Mouse (Mus musculus) heart, adult 9 months (tissue): Measurements from ENCODE around the gene Csrp1.

ENCODE experiments used
- DNase-seq, 2 experiments: peaks; one replicate each; pipeline ENCODE4 v3.0.0; 2022; ENCODE audit warnings: low spot score in 2 of 2

Gene Csrp1

DNA sequence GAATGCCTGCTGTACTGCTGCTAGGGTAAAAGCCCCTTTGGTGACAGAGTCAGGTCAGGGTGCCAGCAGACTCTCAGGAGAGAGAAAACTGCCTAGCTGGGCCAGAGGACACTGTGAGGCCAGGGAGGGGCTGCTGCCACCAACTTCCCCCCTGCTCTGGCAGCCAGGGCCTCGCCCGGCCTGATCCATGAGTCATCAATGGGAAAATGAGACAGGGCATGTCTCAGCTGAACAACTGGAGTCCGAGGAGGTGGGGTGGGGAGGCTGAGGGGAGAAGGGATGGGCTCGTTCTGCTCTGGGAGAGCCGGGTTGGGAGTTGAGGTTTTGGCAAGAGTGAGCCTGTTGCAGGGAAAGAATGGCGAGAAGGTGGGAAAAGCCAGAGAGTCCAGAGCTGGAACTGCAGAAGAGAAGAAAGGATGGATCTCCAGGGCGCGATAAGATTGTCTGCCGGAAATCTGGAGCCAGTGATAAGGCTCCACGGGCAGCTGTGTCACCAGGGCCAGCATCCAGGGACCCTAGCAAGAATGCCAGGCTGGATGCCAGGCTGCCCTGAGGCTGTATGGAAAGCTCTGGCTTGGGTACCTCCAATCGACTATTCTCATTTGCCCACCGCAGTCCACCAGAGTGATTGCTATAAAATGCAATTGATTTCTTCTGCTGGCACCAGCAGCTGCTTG lies 51.2 kb downstream of the Csrp1 start:
- DNase-seq: peak; percentile 64 to 72

DNA sequence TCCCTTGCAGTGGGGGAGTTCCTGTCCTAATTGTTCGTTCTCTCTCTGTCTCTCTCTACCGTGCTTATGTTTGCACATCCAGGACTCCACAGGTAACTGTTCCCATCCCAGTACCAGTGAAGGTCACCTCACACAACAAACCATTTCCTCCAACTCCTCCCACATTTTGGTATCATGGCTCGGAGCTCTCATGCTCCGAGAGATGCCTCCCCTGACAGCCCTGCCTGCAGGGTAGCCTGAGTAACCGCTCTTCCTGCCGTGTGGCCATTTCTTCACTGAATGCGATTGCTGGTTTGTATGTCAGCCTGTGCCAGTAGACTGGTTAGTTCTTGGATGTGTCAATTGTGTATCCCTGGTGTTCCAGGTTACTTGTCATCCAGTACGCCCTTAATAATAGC lies 51.7 kb downstream of the Csrp1 start:
- no peak for DNase-seq

DNA sequence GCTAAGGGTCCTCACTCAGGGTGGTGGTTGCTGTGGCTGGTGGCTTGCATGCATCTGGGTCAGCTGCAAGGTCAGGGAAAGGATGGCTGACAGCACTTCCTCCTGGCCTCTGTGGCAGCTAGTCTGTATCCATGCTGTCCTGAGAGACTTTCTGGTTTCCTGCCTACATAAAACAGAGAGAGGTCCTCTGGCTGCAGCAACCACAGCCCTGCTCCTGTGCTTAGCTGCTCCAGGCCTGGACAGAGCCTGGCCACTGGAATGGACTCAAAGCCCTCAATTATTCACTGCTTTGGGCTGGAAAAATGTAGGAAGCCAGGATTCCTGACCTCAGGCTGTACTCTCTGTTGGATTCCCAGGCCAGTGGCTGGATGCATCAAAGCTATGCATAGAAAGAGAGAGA lies 56.7 kb downstream of the Csrp1 start:
- peak; percentile 31 to 56 for DNase-seq

DNA sequence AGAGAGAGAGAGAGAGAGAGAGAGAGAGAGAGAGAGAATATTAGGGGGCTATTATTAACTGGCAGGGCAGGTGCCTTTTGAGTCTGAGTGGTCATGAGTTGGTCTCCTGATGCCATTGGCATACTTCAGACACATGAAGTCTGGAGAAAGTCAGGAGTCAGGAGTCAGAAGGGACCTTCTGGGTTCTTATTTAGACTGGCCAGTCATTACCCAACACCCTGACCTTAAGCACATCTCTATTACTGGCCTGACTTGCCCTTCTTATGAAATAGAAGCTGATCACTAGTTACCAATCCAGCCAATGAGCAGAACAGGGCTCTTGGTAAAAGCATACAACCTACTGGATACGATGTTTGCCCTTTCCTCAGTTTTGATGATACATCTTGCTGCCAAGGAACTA lies 57.2 kb downstream of the Csrp1 start:
- DNase-seq: no peak

DNA sequence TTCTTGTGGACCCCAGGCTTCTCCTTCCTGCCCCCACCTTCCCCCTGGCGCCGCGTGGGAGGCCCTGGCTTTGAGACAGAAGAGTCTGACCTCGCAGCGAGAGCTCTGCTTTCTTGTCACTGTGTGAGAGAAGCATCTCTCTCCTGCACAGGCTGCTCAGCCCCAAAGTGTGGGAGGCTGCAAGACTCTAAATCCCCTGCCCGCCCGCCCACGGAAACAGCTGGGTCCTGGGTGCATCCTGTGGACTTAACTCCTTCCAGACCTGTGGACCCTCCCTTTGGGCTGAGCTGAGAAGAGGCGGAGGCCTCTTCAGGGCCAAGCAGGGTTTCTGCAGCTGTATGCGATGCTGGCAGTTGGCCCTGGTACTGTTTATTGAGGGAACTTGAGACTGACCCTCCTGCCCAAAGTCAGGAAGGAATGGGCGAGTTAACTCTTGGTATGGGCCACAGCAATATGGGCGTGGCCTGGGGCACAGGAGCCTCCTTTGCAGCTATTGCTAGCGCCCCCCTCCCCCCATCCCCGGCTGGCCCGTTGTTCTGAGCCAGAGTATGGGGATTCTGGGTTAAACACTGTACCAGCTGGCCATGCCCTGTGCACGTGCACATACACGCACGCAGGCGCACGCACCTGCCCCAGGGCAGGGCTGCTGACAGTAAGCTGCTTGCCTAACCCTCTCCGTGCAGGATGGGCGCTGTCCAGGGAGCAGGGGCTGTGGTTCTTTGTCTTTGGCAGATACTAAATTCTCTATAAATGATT lies 59.1 kb downstream of the Csrp1 start, which contains the start of gene Tnni1:
Gene Tnni1 (plus strand): TSS at position 655 of the 756 bp plus-strand sequence.
- peak in 1 of 2 experiments; percentile 43 for DNase-seq

DNA sequence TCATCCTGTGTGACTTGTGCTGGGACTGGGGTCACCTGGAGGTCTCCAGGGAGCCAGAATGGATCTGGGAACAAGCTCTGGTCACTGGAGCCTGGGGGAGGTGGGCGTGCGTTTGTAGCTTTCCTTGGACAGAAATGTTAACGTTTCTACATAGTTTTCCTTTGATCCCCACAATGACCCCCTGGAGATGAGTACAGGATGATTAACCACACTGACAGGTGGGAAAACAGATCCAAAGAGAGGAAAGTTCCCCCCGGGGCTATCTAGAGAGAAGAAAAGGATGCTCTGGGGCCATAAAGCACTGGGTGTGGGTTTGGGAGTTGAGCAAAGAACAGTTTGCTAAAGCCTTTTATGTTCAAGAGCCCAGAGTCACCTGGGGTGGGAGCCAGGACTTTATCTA lies 60.8 kb downstream of the Csrp1 start:
- no peak for DNase-seq

DNA sequence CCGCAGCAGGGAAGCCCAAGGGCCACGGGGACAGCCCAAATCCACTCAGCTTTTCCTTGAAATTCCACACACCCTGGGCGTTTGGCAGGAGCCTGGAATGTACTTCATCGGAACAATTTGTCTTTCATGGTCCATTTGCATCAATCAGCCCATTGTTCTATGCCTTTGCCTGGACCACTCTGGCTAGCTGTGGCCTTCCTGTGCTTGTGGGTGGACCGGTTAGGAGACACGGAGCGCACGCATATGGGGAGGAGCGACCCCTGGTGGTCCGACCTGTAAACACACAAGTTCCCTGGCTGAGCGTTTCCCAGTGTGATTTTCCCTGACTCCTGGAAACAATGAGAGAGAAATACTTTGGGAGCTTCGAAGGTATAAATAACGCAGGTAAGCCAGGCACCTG lies 61.4 kb downstream of the Csrp1 start:
- peak; percentile 68 to 74 for DNase-seq

DNA sequence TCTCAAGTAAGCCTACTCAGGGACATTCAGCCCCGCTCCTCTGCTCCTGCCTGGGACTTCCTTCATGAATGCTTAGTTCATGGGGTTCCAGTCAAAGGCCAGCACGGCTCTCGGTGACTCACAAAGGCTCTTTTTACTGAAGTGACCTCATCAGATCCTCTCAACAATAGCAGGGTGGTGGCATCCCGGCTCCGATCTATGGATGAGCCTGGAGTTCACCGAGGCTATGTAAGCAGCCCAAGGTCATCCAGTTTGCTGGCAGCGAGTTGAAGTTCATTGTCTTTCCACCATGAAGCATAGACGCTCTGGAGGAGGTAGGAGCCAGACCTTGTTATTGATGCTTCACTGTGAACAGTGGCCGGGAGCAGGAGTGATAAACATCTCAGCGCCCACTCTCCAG lies 63.0 kb downstream of the Csrp1 start:
- DNase-seq: no peak

DNA sequence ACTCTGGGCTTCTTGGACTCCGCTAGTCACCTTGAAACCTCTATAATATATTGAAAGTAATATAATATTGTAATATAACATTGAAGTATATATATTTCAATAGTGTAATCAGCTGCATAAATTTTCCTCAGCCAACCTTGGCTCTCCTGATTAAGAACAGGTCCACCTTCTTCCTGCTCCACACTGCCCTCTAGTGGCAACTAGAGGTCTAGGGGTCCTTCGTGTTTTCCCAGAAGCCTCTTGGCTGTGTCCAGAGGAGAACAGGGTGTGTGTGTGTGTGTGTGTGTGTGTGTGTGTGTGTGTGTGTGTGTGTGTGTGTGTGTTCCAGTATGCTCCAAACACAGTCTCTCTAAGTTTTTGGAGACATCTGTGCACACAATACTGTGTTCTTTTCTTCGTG lies 67.9 kb downstream of the Csrp1 start:
- peak; percentile 59 to 66 for DNase-seq

DNA sequence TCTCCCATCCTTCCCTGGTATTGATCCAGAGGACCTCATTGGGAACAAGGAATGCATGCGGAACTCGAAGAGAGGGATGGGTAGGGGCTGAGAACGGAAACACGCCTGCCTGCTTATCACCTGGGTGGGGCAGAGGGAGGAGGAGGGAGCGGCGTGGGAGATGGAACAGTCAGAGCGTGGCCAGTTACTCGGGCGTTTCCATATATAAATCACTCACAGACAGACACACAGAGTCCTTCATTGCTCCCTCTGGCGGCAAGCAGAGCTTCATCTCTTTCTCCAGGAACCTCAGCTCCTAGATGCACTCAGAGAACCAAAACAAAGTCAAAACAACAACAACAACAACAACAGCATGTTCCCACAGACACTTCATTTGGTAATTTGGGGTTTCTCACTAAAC lies 68.8 kb downstream of the Csrp1 start:
- DNase-seq: no peak

DNA sequence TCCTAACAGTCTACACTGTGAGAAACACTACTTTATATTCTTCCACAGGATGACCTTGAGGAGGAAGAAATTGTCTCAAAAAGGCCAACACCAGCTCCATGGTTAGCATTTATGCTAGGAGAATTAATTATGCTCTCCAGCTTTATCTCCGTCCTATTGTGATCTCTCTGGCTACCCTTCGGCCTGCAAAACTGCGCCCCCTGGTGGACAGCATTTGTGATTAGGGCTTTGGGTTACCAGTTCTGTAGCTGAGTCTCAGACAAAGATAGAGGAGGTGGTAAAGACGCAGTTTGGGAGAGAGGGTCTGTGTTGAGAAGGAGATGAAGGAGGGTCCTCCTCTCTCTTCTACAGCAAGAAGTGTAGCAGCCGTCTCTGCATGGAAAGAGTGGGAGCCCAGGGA lies 70.0 kb downstream of the Csrp1 start:
- DNase-seq: peak in 1 of 2 experiments; percentile 41

DNA sequence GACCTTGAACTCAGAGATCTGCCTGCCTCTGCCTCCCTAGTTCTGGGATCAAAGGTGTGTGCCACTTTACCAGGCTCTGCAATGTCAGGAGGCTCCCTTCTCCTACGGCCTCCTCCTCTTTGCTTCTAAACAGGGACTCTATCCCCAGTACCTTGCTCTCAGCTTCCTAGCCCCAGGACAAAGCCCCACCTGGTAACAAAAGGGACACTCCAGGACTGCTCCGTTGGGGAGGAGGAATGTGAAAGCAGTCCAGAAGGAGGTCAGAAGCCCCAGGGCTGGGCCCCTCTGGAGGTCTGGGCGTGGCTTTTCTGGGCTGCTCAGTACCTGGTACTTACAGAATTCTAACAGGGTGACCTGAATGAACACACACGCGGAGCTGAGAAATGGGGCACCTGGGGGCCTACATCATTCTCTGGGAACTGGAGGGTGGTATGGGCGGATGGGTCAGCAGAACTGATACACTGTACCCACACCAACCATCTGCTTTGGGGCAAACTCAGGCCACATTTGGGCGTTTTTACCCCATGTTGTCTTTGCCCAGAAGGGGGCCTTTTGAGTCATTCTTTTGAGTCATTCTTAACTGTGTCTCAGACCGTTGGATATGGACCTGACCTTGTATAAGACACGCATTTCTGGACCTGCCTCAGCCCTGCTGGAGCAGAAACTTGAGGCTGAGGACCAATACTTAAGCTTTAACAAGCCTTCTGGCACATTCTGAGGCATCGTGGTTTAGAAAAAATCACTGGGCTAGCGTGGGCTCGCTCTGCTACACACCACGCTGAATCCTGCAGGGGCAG lies 72.5 kb downstream of the Csrp1 start:
- no peak for DNase-seq

DNA sequence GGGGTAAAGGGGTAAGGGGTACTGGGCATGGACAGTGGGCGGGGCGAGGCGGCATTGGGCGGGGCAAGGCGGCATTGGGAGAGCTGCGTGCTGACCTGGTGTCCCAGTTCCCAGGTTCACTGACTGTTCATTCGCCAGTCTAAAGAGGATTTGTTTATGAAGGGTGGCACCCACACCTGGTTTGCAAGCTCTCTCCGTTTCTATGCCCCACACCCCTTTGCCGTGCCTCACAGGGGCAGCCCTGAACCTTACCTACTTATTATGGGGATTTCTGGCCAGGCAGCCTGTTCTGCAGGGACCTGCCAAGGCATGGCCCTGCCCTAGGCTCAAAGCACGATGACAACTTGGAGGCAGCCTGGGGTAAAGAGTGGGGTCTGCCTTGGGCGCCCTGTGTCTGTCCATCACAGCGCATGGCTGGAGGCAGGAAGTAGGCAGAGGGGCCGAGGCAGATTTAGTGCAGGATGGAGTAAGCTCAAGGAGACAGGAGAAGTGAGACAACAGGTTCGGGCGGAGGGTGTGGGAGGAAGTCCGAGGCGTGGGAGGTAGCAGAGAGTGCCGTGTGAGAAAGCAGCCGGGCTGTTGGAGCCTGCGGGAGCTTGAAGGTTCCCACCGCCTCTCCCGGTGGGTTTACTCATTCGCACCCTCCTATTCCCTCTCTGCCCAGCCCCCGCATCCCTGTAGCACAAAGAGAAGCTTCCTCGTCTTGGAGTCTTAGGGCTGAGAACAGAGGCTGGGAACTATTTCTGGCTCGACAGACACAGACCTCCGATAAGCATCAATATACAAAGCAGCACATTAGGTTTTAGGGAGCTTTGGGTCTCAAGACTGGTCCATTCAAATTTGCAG lies 73.7 kb downstream of the Csrp1 start:
- DNase-seq: no peak

DNA sequence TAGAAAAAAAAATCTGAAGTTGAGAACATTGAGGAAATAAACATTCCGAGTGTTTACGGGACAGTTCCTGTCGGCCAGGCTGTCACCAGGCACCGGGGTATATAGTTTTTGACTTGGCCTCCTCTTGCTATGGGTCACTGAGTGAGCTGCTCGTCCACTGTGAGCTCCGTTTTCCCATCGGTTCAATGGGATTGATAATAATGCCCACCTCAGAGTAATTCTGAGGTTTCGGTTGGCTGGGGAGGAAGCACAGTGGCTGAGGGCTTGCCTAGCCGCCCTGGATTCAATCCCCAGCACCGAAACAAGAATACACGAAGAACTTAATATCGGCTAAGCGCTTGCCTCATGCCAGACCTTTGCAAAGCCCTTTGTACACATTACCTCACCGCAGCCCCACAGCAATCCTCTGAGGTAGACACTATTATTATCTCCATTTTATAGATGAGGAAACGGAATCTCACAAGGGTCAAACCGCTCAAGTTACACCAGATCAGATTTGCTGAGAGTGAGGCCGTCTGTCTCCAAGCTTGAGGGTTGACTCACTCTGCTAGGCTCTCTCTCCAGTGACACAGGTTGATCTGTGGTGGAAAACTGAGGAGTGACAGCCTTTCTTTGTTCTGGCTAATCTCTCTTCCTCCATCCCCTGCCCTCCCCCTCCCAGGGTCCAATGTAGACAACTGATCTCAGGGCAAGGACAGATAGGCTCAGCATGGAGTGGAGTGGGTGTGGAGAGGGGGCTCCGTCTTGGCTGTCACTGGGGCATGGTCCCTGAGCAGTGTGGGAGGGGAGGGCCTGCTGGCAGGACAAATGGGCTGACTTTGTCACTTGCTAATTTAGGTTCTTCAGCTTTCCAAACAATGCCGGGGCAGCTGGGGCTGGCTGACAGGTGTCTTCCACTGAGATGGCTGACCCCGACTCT lies 74.6 kb downstream of the Csrp1 start:
- DNase-seq: no peak

DNA sequence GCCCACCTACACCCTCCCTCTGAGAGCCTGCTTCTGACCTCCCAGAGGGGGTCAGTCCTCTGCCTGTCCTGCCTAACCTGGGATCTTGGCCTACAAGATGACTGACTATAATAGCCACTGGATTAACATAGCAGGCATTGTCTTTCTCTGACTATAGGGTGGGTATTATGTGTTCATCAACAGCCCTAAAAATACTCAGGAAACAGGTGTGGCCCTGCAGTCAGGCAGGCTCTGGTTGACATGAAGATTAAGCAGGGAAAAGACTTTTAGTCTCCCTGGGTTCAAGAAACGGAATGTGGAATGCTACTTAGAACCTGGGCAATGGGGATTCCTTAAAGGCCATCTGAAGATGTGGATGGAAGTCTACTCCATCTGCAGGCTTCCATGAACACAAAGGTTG lies 78.6 kb downstream of the Csrp1 start:
- no peak for DNase-seq

DNA sequence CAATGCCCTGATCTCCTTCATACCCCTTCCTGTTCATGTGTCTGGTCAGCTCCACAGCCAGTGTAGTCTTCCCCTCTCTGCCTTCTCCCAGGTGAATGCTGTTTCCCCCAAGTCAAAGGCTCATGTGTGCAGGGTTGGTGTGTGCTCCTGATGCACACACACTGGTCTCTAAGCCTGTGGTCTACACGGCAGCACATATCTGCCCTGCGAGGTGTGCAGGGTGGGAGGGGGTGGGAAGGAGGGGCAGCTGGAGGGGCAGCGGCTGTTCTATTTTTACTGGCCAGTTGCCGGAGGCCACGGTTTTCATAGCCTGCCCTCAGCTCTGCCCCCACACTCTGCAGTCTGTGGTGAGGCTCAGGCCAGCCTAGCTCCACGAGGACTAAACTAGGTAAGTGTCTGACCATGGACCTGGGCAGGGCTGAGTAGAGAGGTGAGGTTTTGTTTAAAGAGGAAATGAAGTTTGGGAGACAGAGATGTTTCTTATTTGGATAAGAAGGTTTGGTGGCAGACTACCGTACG lies 79.3 kb downstream of the Csrp1 start:
- DNase-seq: no peak

DNA sequence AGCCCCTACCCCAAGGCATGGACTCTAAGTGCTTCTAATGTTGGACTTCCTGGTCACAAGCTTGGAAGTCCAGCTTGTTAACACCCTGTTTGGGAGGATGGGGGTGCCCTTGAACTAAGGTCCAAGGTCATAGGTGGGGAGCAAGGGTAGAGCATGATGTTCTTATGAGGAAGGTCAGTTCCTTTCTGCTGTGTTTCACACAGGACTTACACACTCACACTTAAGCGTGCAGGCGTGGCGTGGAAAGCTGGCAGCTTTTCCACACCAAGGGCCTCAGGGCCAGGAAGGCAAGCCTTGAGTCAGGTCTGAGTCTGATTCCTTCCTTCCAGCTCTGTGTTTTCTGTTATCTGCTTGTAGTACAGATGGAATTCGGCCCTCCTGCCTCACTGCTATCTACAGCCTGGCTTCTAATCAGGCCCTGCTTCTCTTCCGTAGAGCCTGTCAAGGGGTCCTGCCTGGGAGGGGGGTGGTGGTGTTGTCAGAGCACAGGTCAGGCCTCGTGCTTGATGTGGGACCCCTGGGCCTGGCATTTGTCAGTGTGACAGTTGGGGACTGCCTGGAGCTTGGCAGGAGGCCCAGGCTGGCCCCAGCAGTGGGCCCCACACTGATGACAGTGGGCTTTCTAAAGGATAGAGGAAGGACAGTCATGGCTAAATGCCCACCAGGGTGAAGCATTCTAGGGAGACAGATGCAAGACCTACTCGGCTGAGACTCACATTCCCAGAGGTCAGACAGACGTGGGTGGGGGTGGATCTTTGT lies 80.5 kb downstream of the Csrp1 start:
- DNase-seq: no peak
